Mouse (Mus musculus) CH12.LX (cell line): ENCODE measurements around the gene Zfp445. TPM values are rescaled to one million over a fixed set of nuclear protein-coding genes. Genes with fewer than 3 reads are reported as not detected.

ENCODE experiments used
- DNase-seq: peaks from one replicate; pipeline ENCODE4 v3.0.0-alpha.2; 2013; ENCODE audit errors: extremely low read depth
- H3K27ac ChIP-seq: 2 replicates; pipeline ENCODE4 v1.5.1; 2012; ENCODE audit warnings: low read depth, mild to moderate bottlenecking, control low read depth, moderate library complexity; ENCODE audit not compliant: insufficient read depth
- H3K27me3 ChIP-seq: replicated peaks from 2 replicates; pipeline ENCODE3; 2012; ENCODE audit warnings: inconsistent platforms
- H3K36me3 ChIP-seq, 2 experiments: replicated peaks in 1 of 2; 2 replicates each; pipeline versions ENCODE3 to v1.6.1; 2012; ENCODE audit warnings: inconsistent platforms in 1 of 2, low read length in 1 of 2, mild to moderate bottlenecking in 1 of 2, mixed read lengths in 1 of 2, moderate library complexity in 1 of 2; ENCODE audit not compliant: control insufficient read depth in 1 of 2, insufficient read depth in 1 of 2
- H3K4me1 ChIP-seq, 2 experiments: 2 replicates each; pipeline ENCODE4 v1.6.1; 2012; ENCODE audit warnings: inconsistent platforms in 1 of 2, moderate library complexity in 1 of 2; ENCODE audit not compliant: insufficient read depth in 2 of 2, control insufficient read depth in 1 of 2
- H3K4me2 ChIP-seq: 2 replicates; pipeline ENCODE4 v1.6.1; 2012; ENCODE audit warnings: low read depth, mild to moderate bottlenecking, control low read depth; ENCODE audit not compliant: poor library complexity, insufficient read depth, severe bottlenecking
- H3K4me3 ChIP-seq, 3 experiments: fragments of 150-350 bp in 1 of 3; sonication (generic) in 1 of 3; replicated peaks in 1 of 3; 2 replicates each; pipeline versions ENCODE3 to v1.5.1; 2011 to 2012; ENCODE audit warnings: low read depth in 2 of 3, low read length in 2 of 3, mild to moderate bottlenecking in 2 of 3, moderate library complexity in 2 of 3, control low read depth in 1 of 3, improper control_type of control experiment in 1 of 3, inconsistent platforms in 1 of 3, mixed read lengths in 1 of 3; ENCODE audit not compliant: poor library complexity in 1 of 3
- H3K79me2 ChIP-seq: replicated peaks from 2 replicates; pipeline ENCODE4 v1.6.1; 2012; ENCODE audit warnings: mild to moderate bottlenecking, moderate library complexity; ENCODE audit not compliant: control insufficient read depth, poor library complexity, insufficient read depth, severe bottlenecking; ENCODE audit errors: extremely low read depth
- H3K9ac ChIP-seq: 2 replicates; pipeline ENCODE4 v1.6.1; 2012; ENCODE audit warnings: low read depth, mild to moderate bottlenecking, control low read depth, moderate library complexity; ENCODE audit not compliant: insufficient read depth
- H3K9me3 ChIP-seq: replicated peaks from 2 replicates; pipeline ENCODE3; 2012; ENCODE audit warnings: low read length, inconsistent platforms, mixed read lengths
- CHD1 ChIP-seq: IDR thresholded peaks from 2 replicates; pipeline ENCODE4 v1.6.1; 2012; ENCODE audit warnings: low read depth, low read length, improper control_type of control experiment, inconsistent platforms
- CHD2 ChIP-seq: IDR thresholded peaks from 2 replicates; pipeline ENCODE4 v1.6.1; 2011; ENCODE audit warnings: low read length, improper control_type of control experiment
- HCFC1 ChIP-seq: IDR thresholded peaks from 2 replicates; pipeline ENCODE4 v1.6.1; 2012; ENCODE audit warnings: low read depth, mild to moderate bottlenecking, inconsistent platforms, low read length, improper control_type of control experiment
- JUN ChIP-seq: IDR thresholded peaks from 2 replicates; pipeline ENCODE4 v1.6.1; 2011; ENCODE audit warnings: low read depth, mild to moderate bottlenecking, low read length, improper control_type of control experiment, moderate library complexity; ENCODE audit not compliant: insufficient read depth
- KAT2A ChIP-seq: IDR thresholded peaks from 2 replicates; pipeline ENCODE4 v1.6.1; 2012; ENCODE audit warnings: low read length, improper control_type of control experiment, inconsistent platforms; ENCODE audit not compliant: insufficient replicate concordance
- MAX ChIP-seq: IDR thresholded peaks from 2 replicates; pipeline ENCODE4 v1.6.1; 2011; ENCODE audit warnings: low read length, improper control_type of control experiment
- MAZ ChIP-seq: IDR thresholded peaks from 2 replicates; pipeline ENCODE4 v1.6.1; 2012; ENCODE audit warnings: low read depth, mild to moderate bottlenecking, inconsistent platforms, low read length, improper control_type of control experiment, moderate library complexity
- MXI1 ChIP-seq: IDR thresholded peaks from 2 replicates; pipeline ENCODE4 v1.6.1; 2011; ENCODE audit warnings: mild to moderate bottlenecking, low read depth, low read length, improper control_type of control experiment
- MYC ChIP-seq: IDR thresholded peaks from 2 replicates; pipeline ENCODE4 v1.6.1; 2011; ENCODE audit warnings: low read depth, mild to moderate bottlenecking, improper control_type of control experiment, low read length
- PAX5 ChIP-seq: IDR thresholded peaks from 2 replicates; pipeline ENCODE4 v1.6.1; 2012; ENCODE audit warnings: low read length, inconsistent platforms, mixed read lengths
- RAD21 ChIP-seq: IDR thresholded peaks from 2 replicates; pipeline ENCODE4 v1.6.1; 2011; ENCODE audit warnings: low read depth, mild to moderate bottlenecking, low read length, improper control_type of control experiment, moderate library complexity
- SMC3 ChIP-seq: IDR thresholded peaks from 2 replicates; pipeline ENCODE4 v1.6.1; 2011; ENCODE audit warnings: low read depth, low read length, improper control_type of control experiment
- ZC3H11A ChIP-seq: IDR thresholded peaks from 2 replicates; pipeline ENCODE4 v1.6.1; 2012; ENCODE audit warnings: low read depth, mild to moderate bottlenecking, inconsistent platforms, low read length, improper control_type of control experiment
- ZMIZ1 ChIP-seq: IDR thresholded peaks from 2 replicates; pipeline ENCODE4 v1.6.1; 2012; ENCODE audit warnings: low read depth, mild to moderate bottlenecking, inconsistent platforms, low read length, improper control_type of control experiment
- ZNF384 ChIP-seq: IDR thresholded peaks from 2 replicates; pipeline ENCODE4 v1.6.1; 2012; ENCODE audit warnings: low read depth, low read length, improper control_type of control experiment, inconsistent platforms
- dilution Hi-C: fragments of 300-500 bp; cut with MboI; formaldehyde crosslinking; loops from 2 replicates; pipeline ENCODE4 v1.14.3; 2020; ENCODE audit warnings: low sequenced_read_pairs; ENCODE audit not compliant: extremely low pct_unique_long_range_greater_than_20kb, extremely low pct_ligation_motif_present
- in situ Hi-C: fragments of 300-500 bp; cut with MboI; formaldehyde crosslinking; loops from 3 replicates; pipeline ENCODE4 v1.14.3; 2019; ENCODE audit warnings: low sequenced_read_pairs, low pct_ligation_motif_present, low pct_unique_long_range_greater_than_20kb, mixed read lengths
- polyA plus RNA-seq: library from polyadenylated mRNA; unstranded; fragments of >175 nt; gene quantifications from 2 replicates; pipeline ENCODE4 v1.2.1, GENCODE M21; 2012; ENCODE audit warnings: low read depth; ENCODE audit not compliant: insufficient read length
- total RNA-seq, 2 experiments: library from RNA; depleted of rRNA; stranded (reverse); fragments of 300-350 nt in 1 of 2; fragments of >200 nt in 1 of 2; gene quantifications; 2 replicates each; pipeline ENCODE4 v1.2.3; 2012 to 2014

Zfp445 gene
- total and polyA plus RNA-seq, 3 experiments: 43.7 to 55.5 (median 53.8) TPM

GRCm38 (mm10) chr9:122863731-122864130, 2.1 kb downstream of the Zfp445 start:
- peaks cover 52% of the 10 kb centered on the region for H3K9me3 ChIP-seq
- H3K4me3 ChIP-seq: no peak overlapping the region

GRCm38 (mm10) chr9:122860752-122861151, 5.1 kb downstream of the Zfp445 start:
- H3K27me3 ChIP-seq: no peaks in the 10 kb centered on the region
- no peak for DNase-seq
- H3K4me3 ChIP-seq: peak overlapping the region in 1 of 3 experiments; percentile 7
- peaks cover 0 to 13% of the 10 kb centered on the region in 2 experiments; a peak in 1 of 4 replicates for H3K4me1 ChIP-seq
- in situ Hi-C loops: no loop called here
- H3K4me2 ChIP-seq: no peak overlapping the region
- dilution Hi-C loops: no loop called here
- TF ChIP-seq RAD21 (no peak), ZNF384 (no peak), MAX (no peak), PAX5 (no peak), HCFC1 (no peak), MYC (no peak), JUN (no peak), ZMIZ1 (no peak), MXI1 (no peak), CHD2 (no peak), ZC3H11A (no peak), MAZ (no peak), CHD1 (no peak), KAT2A (no peak)
- no peak overlapping the region for H3K9ac ChIP-seq
- H3K36me3 ChIP-seq: peaks cover 72 to 77% of the 10 kb centered on the region in 2 experiments
- peaks cover 43% of the 10 kb centered on the region for H3K79me2 ChIP-seq
- peaks cover 64% of the 10 kb centered on the region for H3K9me3 ChIP-seq
- no peak overlapping the region for H3K27ac ChIP-seq

More at GRCm38 (mm10) chr9:122863731-122864130, 2.1 kb downstream of the Zfp445 start:
- no peak for DNase-seq
- peaks cover 43% of the 10 kb centered on the region for H3K79me2 ChIP-seq
- no peak for TF ChIP-seq SMC3
- H3K4me1 ChIP-seq: peaks cover 0 to 18% of the 10 kb centered on the region in 2 experiments; a peak in 1 of 4 replicates
- peak overlapping the region; percentile 36; the same call in 1 of the 2 replicates for H3K4me2 ChIP-seq
- in situ Hi-C loops: no loop called here
- H3K27ac ChIP-seq: no peak overlapping the region
- dilution Hi-C loops: no loop called here
- no peak overlapping the region for H3K9ac ChIP-seq
- H3K36me3 ChIP-seq: peaks cover 46 to 50% of the 10 kb centered on the region in 2 experiments
- no peaks in the 10 kb centered on the region for H3K27me3 ChIP-seq
